Mouse (Mus musculus) lung, postnatal 0 days (tissue): ENCODE measurements around the gene Mylk4.

Source experiments
- CTCF ChIP-seq: IDR thresholded peaks from 2 replicates; pipeline ENCODE4 v1.5.1; 2016; ENCODE audit warnings: antibody characterized with exemption, mild to moderate bottlenecking
- EP300 ChIP-seq: IDR thresholded peaks from 2 replicates; pipeline ENCODE4 v1.6.1; 2016; ENCODE audit warnings: antibody characterized with exemption, mild to moderate bottlenecking, control low read depth

- TF ChIP-seq CTCF (no peak), EP300 (no peak)
Measured at GRCm38 (mm10) chr13:32763141-32763540, 20.6 kb downstream of the Mylk4 start.
